Mouse (Mus musculus) brain, embryonic 14.5 days (tissue): ENCODE measurements at regions not wholly inside any gene's neighbourhood (a gene's known extent, or its start where the extent isn't known, plus 50 kb on each side); places are given as distances from the start of the nearest gene placed in this dataset.

ENCODE experiments used
- DNase-seq: peaks from one replicate; pipeline ENCODE4 v3.0.0-alpha.2; 2011; ENCODE audit warnings: low read depth
- CTCF ChIP-seq: fragments of 200-500 bp; IDR thresholded peaks from 2 replicates; pipeline ENCODE4 v1.5.1; 2012; ENCODE audit warnings: inconsistent platforms, mild to moderate bottlenecking, moderate library complexity, borderline replicate concordance; ENCODE audit not compliant: insufficient read depth, insufficient read length; ENCODE audit errors: extremely low read depth
- POLR2A ChIP-seq: fragments of 200-500 bp; IDR thresholded peaks from 2 replicates; pipeline ENCODE4 v1.6.1; 2012; ENCODE audit warnings: mild to moderate bottlenecking, inconsistent platforms, borderline replicate concordance; ENCODE audit not compliant: poor library complexity, insufficient read depth, insufficient read length, severe bottlenecking; ENCODE audit errors: extremely low read depth

GRCm38 (mm10) chr11:114175437-114176131, 108.7 kb upstream of the Sdk2 start:
- TF ChIP-seq POLR2A = no peak
- no peak for TF ChIP-seq CTCF
- DNase-seq = peak; percentile 93

GRCm38 (mm10) chr11:114174871-114175270, 108.0 kb upstream of the Sdk2 start:
- TF ChIP-seq POLR2A (no peak), CTCF (no peak)
- DNase-seq = no peak

GRCm38 (mm10) chr11:114168231-114168661, 101.4 kb upstream of the Sdk2 start:
- TF ChIP-seq POLR2A = no peak
- TF ChIP-seq CTCF = no peak
- DNase-seq = peak; percentile 69

GRCm38 (mm10) chr11:114165656-114166362, 99.0 kb upstream of the Sdk2 start:
- peak; percentile 69 for DNase-seq
- TF ChIP-seq CTCF = no peak
- no peak for TF ChIP-seq POLR2A

- peak; percentile 77 for DNase-seq
- TF ChIP-seq CTCF = no peak
- no peak for TF ChIP-seq POLR2A
Observed at GRCm38 (mm10) chr11:114152716-114153115, 85.9 kb upstream of the Sdk2 start.

- DNase-seq = peak; percentile 59
Observed at GRCm38 (mm10) chr11:114146334-114146733, 79.5 kb upstream of the Sdk2 start.

GRCm38 (mm10) chr11:114129270-114129669, 62.4 kb upstream of the Sdk2 start:
- TF ChIP-seq CTCF (no peak), POLR2A (no peak)

More at GRCm38 (mm10) chr11:114146334-114146733, 79.5 kb upstream of the Sdk2 start:
- TF ChIP-seq CTCF = no peak

GRCm38 (mm10) chr11:114128841-114129240, 62.0 kb upstream of the Sdk2 start:
- no peak for TF ChIP-seq CTCF
- no peak for TF ChIP-seq POLR2A
- peak; percentile 48 for DNase-seq

More at GRCm38 (mm10) chr11:114129270-114129669, 62.4 kb upstream of the Sdk2 start:
- DNase-seq = peak; percentile 27

GRCm38 (mm10) chr11:114127426-114127825, 60.6 kb upstream of the Sdk2 start:
- no peak for DNase-seq
- TF ChIP-seq CTCF = no peak
- no peak for TF ChIP-seq POLR2A

- DNase-seq = peak; percentile 73
- TF ChIP-seq CTCF = no peak
- TF ChIP-seq POLR2A = no peak
Observed at GRCm38 (mm10) chr11:114122175-114122574, 55.3 kb upstream of the Sdk2 start.

- DNase-seq = peak; percentile 65
- TF ChIP-seq POLR2A = no peak
- no peak for TF ChIP-seq CTCF
Observed at GRCm38 (mm10) chr11:114119135-114119534, 52.3 kb upstream of the Sdk2 start.
